Mouse (Mus musculus): ENCODE results near the gene Hnf1b.

GRCm38 (mm10) chr11:83828553-83829142, 21.2 kb upstream of the Hnf1b start:
- TF ChIP-seq CTCF (IDR thresholded peaks at IDR 0.05; ENCODE audit: low read depth) (no peak), EP300 (optimal IDR thresholded peaks at IDR 0.05) (no peak)

Data from stomach, postnatal 0 days (tissue).